Mouse (Mus musculus) limb, embryonic 14.5 days (tissue): ENCODE measurements around the gene Fam180a. TPM values are rescaled to one million over a fixed set of nuclear protein-coding genes. Genes with fewer than 3 reads are reported as not detected.

Source experiments
- ATAC-seq: fragments of 200-750 bp; cut with Nextera tagmentation; 2 replicates; pipeline ENCODE4 v1.8.0; 2017; ENCODE audit warnings: low read depth, moderate number of reproducible peaks, moderate TSS enrichment; ENCODE audit not compliant: low FRiP score
- DNase-seq: peaks from one replicate; pipeline ENCODE4 v3.0.0-alpha.2; 2015; ENCODE audit warnings: low spot score
- H3K27ac ChIP-seq: fragments of 300-500 bp; sonication (generic); replicated peaks from 2 replicates; pipeline ENCODE4 v1.5.1; 2014; ENCODE audit warnings: low read depth, mild to moderate bottlenecking, low read length, moderate library complexity, mixed read lengths
- H3K27me3 ChIP-seq: fragments of 300-500 bp; sonication (generic); 2 replicates; pipeline ENCODE4 v1.6.1; 2014; ENCODE audit warnings: low read length, mixed read lengths; ENCODE audit not compliant: control insufficient read depth, insufficient read depth
- H3K36me3 ChIP-seq: fragments of 300-500 bp; sonication (generic); 2 replicates; pipeline ENCODE4 v1.6.1; 2014; ENCODE audit warnings: mild to moderate bottlenecking, low read length, moderate library complexity, mixed read lengths; ENCODE audit not compliant: control insufficient read depth, insufficient read depth
- H3K4me1 ChIP-seq: fragments of 300-500 bp; sonication (generic); 2 replicates; pipeline ENCODE4 v1.6.1; 2014; ENCODE audit warnings: antibody characterized with exemption, low read length, mixed read lengths; ENCODE audit not compliant: control insufficient read depth, insufficient read depth
- H3K4me2 ChIP-seq: fragments of 300-500 bp; sonication (generic); replicated peaks from 2 replicates; pipeline ENCODE4 v1.6.1; 2014; ENCODE audit warnings: low read depth, mild to moderate bottlenecking, low read length, moderate library complexity; ENCODE audit not compliant: severe bottlenecking
- H3K4me3 ChIP-seq: fragments of 300-500 bp; sonication (generic); replicated peaks from 2 replicates; pipeline ENCODE4 v1.5.1; 2014; ENCODE audit warnings: low read length
- H3K9ac ChIP-seq: fragments of 300-500 bp; sonication (generic); 2 replicates; pipeline ENCODE4 v1.6.1; 2014; ENCODE audit warnings: mild to moderate bottlenecking, low read depth, low read length, moderate library complexity; ENCODE audit not compliant: severe bottlenecking
- H3K9me3 ChIP-seq: fragments of 300-500 bp; sonication (generic); 2 replicates; pipeline ENCODE4 v1.6.1; 2016; ENCODE audit warnings: low read length; ENCODE audit not compliant: control insufficient read depth
- POLR2A ChIP-seq: fragments of 200-500 bp; IDR thresholded peaks from 2 replicates; pipeline ENCODE4 v1.8.0; 2012; ENCODE audit warnings: inconsistent platforms, mild to moderate bottlenecking, moderate library complexity, borderline replicate concordance; ENCODE audit not compliant: insufficient read depth, insufficient read length; ENCODE audit errors: extremely low read depth
- WGBS: fragments of 180-500 bp; shearing (Covaris S2); extraction: QIAGEN DNeasy Blood & Tissue Kit; methylation state at CpG from one replicate; pipeline ENCODE4 v1.1.7; 2014; 5-methylcytosine and 5-hydroxymethylcytosine counted together
- polyA plus RNA-seq, 2 experiments: library from polyadenylated mRNA; depleted of rRNA in 1 of 2; stranded (reverse) in 1 of 2; unstranded in 1 of 2; fragments of >200 nt; fragmentation: Nextera tagmentation in 1 of 2; extraction: Ambion mirVana in 1 of 2; gene quantifications; 2 replicates each; pipeline versions ENCODE4 v1.2.1 to v1.2.3; 2012 to 2014

The Fam180a gene
- polyA plus RNA-seq, 2 experiments: 3.5 to 6.0 TPM

- DNase-seq (no peak), ATAC-seq (no peak)
- 47% methylated on average over 3 of the region's 3 CpGs for WGBS
- Histone ChIP-seq H3K4me3 (no peak overlapping the region), H3K36me3 (no peaks in the 10 kb centered on the region), H3K27me3 (no peaks in the 10 kb centered on the region), H3K9me3 (no peaks in the 10 kb centered on the region), H3K27ac (no peak overlapping the region), H3K4me2 (no peak overlapping the region), H3K9ac (no peak overlapping the region), H3K4me1 (peaks cover 7% of the 10 kb centered on the region)
- no peak for TF ChIP-seq POLR2A
These were observed 7.7 kb upstream of the Fam180a start for GRCm38 (mm10) chr6:35333632-35334031.

- Histone ChIP-seq H3K4me2 (no peak overlapping the region), H3K27ac (no peak overlapping the region), H3K4me3 (no peak overlapping the region), H3K27me3 (no peaks in the 10 kb centered on the region), H3K9ac (no peak overlapping the region), H3K9me3 (no peaks in the 10 kb centered on the region), H3K36me3 (no peaks in the 10 kb centered on the region), H3K4me1 (peaks cover 16% of the 10 kb centered on the region)
- WGBS: 43% methylated on average over 6 of the region's 6 CpGs
- ATAC-seq (no peak), DNase-seq (no peak)
- no peak for TF ChIP-seq POLR2A
These were observed 4.9 kb upstream of the Fam180a start for GRCm38 (mm10) chr6:35330834-35331233.

- Histone ChIP-seq H3K4me2 (no peak overlapping the region), H3K9ac (no peak overlapping the region), H3K9me3 (no peaks in the 10 kb centered on the region), H3K27ac (no peak overlapping the region), H3K27me3 (no peaks in the 10 kb centered on the region), H3K36me3 (no peaks in the 10 kb centered on the region), H3K4me3 (no peak overlapping the region), H3K4me1 (peaks cover 24% of the 10 kb centered on the region)
- TF ChIP-seq POLR2A: no peak
- ATAC-seq (no peak), DNase-seq (no peak)
- WGBS: 97% methylated on average over 12 of the region's 12 CpGs
These were observed 4.0 kb upstream of the Fam180a start for GRCm38 (mm10) chr6:35329956-35330355.

- DNase-seq: no peak
- Histone ChIP-seq H3K4me2 (no peak overlapping the region), H3K9me3 (no peaks in the 10 kb centered on the region), H3K27ac (no peak overlapping the region), H3K27me3 (no peaks in the 10 kb centered on the region), H3K9ac (no peak overlapping the region), H3K4me1 (peaks cover 27% of the 10 kb centered on the region), H3K36me3 (no peaks in the 10 kb centered on the region), H3K4me3 (no peak overlapping the region)
- WGBS: 41% methylated on average over 9 of the region's 9 CpGs
- no peak for ATAC-seq
- no peak for TF ChIP-seq POLR2A
These were observed 1.6 kb downstream of the Fam180a start for GRCm38 (mm10) chr6:35324306-35324705.

GRCm38 (mm10) chr6:35323046-35323445 lies 2.9 kb downstream of the Fam180a start:
- TF ChIP-seq POLR2A: no peak

GRCm38 (mm10) chr6:35321105-35321504 lies 4.8 kb downstream of the Fam180a start:
- TF ChIP-seq POLR2A: no peak
- Histone ChIP-seq H3K4me2 (no peak overlapping the region), H3K27me3 (no peaks in the 10 kb centered on the region), H3K4me3 (no peak overlapping the region), H3K27ac (no peak overlapping the region), H3K4me1 (peaks cover 19% of the 10 kb centered on the region), H3K36me3 (no peaks in the 10 kb centered on the region), H3K9me3 (no peaks in the 10 kb centered on the region), H3K9ac (no peak overlapping the region)
- no peak for ATAC-seq
- 67% methylated on average over 4 of the region's 4 CpGs for WGBS
- no peak for DNase-seq

More at GRCm38 (mm10) chr6:35323046-35323445, 2.9 kb downstream of the Fam180a start:
- H3K9me3 ChIP-seq: no peaks in the 10 kb centered on the region
- H3K36me3 ChIP-seq: no peaks in the 10 kb centered on the region
- H3K4me1 ChIP-seq: peaks cover 27% of the 10 kb centered on the region
- H3K27ac ChIP-seq: no peak overlapping the region
- ATAC-seq: peak; percentile 44; the same call in 1 of the 2 replicates
- 71% methylated on average over 1 of the region's 1 CpGs for WGBS
- no peak overlapping the region for H3K4me3 ChIP-seq
- no peak for DNase-seq
- H3K9ac ChIP-seq: no peak overlapping the region
- H3K27me3 ChIP-seq: no peaks in the 10 kb centered on the region
- no peak overlapping the region for H3K4me2 ChIP-seq
